Mouse (Mus musculus): ENCODE data around the gene Rnf212.

DNA sequence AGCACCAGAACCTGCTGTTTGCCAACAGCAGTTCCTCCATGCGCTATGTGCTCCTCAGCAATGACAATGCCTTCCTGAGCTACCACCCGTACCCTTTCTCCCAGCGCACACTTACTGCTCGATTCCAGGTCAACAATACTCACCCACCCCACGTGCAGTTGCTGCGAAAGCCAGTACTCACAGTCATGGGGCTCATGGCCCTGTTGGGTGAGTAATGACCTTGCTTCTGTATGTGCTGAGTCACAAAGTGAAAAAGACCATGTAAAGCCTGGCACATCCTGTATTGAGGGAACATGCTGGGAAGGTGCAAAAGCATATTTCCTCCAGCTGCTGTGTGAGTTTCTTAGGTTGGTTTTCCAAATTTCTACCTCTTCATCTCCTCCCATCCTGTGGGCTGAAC is 93.9 kb downstream of the Rnf212 start:
- TF ChIP-seq CTCF (IDR thresholded peaks at IDR 0.05; ENCODE audit: insufficient read depth, low read length) (no peak), POLR2A (IDR thresholded peaks at IDR 0.05; ENCODE audit: borderline replicate concordance, extremely low read depth, low read depth, low read length) (no peak)

All from lung, adult 2 months (tissue).